Mouse (Mus musculus): ENCODE measurements around the gene Prkcsh. TPM values are rescaled to one million over a fixed set of nuclear protein-coding genes. Genes with fewer than 3 reads are reported as not detected.

Gene Prkcsh
- polyA plus RNA-seq (2014; fragmentation: Illumina TruSeq; extraction: RNeasy Lipid Tissue Mini Kit (QIAGEN cat#74804); ENCODE audit: low read depth, low replicate concordance): 4.6 TPM

GRCm38 (mm10) chr9:22002194-22003162 is at the start of gene Prkcsh, which contains the start of gene Ccdc151:
Prkcsh (plus strand) TSS chr9:22002806.
Ccdc151 (minus strand) TSS chr9:22002634.

GRCm38 (mm10) chr9:21955570-21956281 is 46.9 kb upstream of the Prkcsh start, which contains the start of gene Swsap1:
Swsap1 (plus strand) TSS chr9:21955755.

DNA sequence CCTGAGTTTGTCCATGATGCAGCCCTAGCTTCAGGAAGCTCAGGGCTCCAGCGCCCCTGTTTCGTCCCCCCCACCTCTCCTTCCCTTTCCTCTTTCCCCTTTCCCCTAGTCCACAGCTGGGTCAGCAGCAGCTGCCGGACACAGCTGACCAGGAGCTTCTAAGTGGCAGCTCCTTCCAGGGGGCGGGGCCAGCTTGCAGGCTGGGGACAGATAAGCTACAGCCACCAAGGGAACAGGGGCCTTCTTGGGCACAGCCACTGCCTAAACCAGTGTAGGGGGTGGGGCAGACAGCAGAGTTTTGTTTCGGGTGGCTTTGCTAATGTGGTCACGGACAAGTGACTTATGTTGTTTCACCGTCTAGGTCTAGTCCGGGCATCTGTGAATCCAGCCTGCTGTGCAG is 39.2 kb upstream of the Prkcsh start, which contains the start of gene Epor:
TSS of gene Epor (minus strand) at position 90 of the 400 bp plus-strand sequence.

DNA sequence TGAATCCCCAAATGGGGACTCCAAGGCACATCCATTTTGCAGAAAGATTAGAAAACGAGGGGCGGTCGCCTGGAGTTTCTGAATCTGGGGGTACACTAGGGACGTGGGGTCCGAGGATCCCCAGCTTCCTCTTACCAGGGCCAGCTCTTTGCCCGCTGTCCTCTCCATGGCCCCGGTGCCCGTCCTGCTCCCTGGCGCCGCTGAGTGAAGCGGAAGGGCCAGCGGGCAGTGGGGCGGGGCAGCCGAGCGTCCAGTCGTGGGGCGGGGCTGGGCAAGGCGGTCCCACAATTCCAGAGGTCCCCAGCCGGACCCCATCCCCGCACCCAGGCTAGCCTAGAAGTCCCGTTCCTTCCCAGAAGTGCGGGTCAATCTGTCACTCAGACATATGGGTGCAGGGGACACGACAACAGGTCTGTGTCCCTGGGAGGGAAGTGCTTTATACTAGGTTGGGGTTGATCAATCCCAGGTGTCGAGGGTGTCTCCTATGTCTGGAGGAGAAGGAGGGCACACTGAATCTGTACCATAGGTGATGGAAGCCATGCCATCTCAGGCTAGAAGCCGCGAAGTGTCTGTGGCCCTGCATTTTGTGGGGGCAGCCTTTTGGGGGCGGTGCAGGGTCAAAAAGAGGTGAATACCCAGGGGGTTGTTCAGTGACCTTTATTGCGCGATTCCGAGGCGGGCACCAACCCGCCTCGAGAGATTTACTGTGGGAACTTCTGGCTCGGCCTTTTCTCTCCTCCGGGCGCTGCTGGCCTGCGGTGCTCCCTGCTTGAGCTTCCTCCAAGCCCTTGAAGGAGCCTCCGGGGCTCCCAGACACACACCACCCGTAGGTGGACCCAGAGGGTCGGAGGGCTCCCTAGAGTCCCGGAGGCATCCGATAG is 13.1 kb upstream of the Prkcsh start, which contains the start of gene Rgl3:
TSS of gene Rgl3 (minus strand) at position 217 of the 881 bp plus-strand sequence.

DNA sequence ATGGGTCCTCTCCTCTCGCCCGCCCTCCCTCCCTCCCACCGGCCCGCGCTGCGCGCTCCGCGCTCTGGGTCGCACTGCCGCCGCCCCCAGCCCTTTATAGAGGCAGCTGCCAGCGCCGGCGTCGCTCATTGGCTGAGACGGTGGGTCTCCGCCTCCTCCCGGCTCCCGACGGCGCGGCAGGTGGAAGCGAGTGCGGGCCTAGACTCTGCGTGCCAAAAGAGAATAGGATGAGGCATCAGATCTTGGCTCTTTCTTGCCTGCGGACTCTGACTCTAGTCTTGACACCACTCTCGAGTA is 49.3 kb downstream of the Prkcsh start, which contains the start of gene Elavl3:
TSS of gene Elavl3 (minus strand) at position 66 of the 297 bp plus-strand sequence.

Other genes with a start within 250 kb of the Prkcsh start
- 4.0 TPM for gene Spc24, start 242.5 kb upstream of the Prkcsh start, polyA plus RNA-seq (2014; fragmentation: Illumina TruSeq; extraction: RNeasy Lipid Tissue Mini Kit (QIAGEN cat#74804); ENCODE audit: low read depth, low replicate concordance)
- gene Kank2, start 204.1 kb upstream of the Prkcsh start, polyA plus RNA-seq (2014; fragmentation: Illumina TruSeq; extraction: RNeasy Lipid Tissue Mini Kit (QIAGEN cat#74804); ENCODE audit: low read depth, low replicate concordance): 2.3 TPM
- not detected for gene Angptl8, start 167.3 kb upstream of the Prkcsh start, polyA plus RNA-seq (2014; fragmentation: Illumina TruSeq; extraction: RNeasy Lipid Tissue Mini Kit (QIAGEN cat#74804); ENCODE audit: low read depth, low replicate concordance)
- 3.1 TPM for gene Dock6, start 150.2 kb upstream of the Prkcsh start, polyA plus RNA-seq (2014; fragmentation: Illumina TruSeq; extraction: RNeasy Lipid Tissue Mini Kit (QIAGEN cat#74804); ENCODE audit: low read depth, low replicate concordance)
- 1.1 TPM for gene Rab3d, start 84.6 kb upstream of the Prkcsh start, polyA plus RNA-seq (2014; fragmentation: Illumina TruSeq; extraction: RNeasy Lipid Tissue Mini Kit (QIAGEN cat#74804); ENCODE audit: low read depth, low replicate concordance)
- 12.3 TPM for gene Ccdc159, start 75.3 kb upstream of the Prkcsh start, polyA plus RNA-seq (2014; fragmentation: Illumina TruSeq; extraction: RNeasy Lipid Tissue Mini Kit (QIAGEN cat#74804); ENCODE audit: low read depth, low replicate concordance)
- 4.8 TPM for gene Tmem205, start 75.2 kb upstream of the Prkcsh start, polyA plus RNA-seq (2014; fragmentation: Illumina TruSeq; extraction: RNeasy Lipid Tissue Mini Kit (QIAGEN cat#74804); ENCODE audit: low read depth, low replicate concordance)
- gene Plppr2, start 65.8 kb upstream of the Prkcsh start, polyA plus RNA-seq (2014; fragmentation: Illumina TruSeq; extraction: RNeasy Lipid Tissue Mini Kit (QIAGEN cat#74804); ENCODE audit: low read depth, low replicate concordance): 1.8 TPM
- 3.8 TPM for gene Swsap1, start 47.1 kb upstream of the Prkcsh start, polyA plus RNA-seq (2014; fragmentation: Illumina TruSeq; extraction: RNeasy Lipid Tissue Mini Kit (QIAGEN cat#74804); ENCODE audit: low read depth, low replicate concordance)
- gene Epor, start 39.3 kb upstream of the Prkcsh start, polyA plus RNA-seq (2014; fragmentation: Illumina TruSeq; extraction: RNeasy Lipid Tissue Mini Kit (QIAGEN cat#74804); ENCODE audit: low read depth, low replicate concordance): not detected
- gene Rgl3, start 13.4 kb upstream of the Prkcsh start, polyA plus RNA-seq (2014; fragmentation: Illumina TruSeq; extraction: RNeasy Lipid Tissue Mini Kit (QIAGEN cat#74804); ENCODE audit: low read depth, low replicate concordance): 0.29 TPM
- gene Ccdc151, start 172 bp upstream of the Prkcsh start, polyA plus RNA-seq (2014; fragmentation: Illumina TruSeq; extraction: RNeasy Lipid Tissue Mini Kit (QIAGEN cat#74804); ENCODE audit: low read depth, low replicate concordance): 10.7 TPM
- 1.4 TPM for gene Elavl3, start 49.2 kb downstream of the Prkcsh start, polyA plus RNA-seq (2014; fragmentation: Illumina TruSeq; extraction: RNeasy Lipid Tissue Mini Kit (QIAGEN cat#74804); ENCODE audit: low read depth, low replicate concordance)
- not detected for gene Gm49318, start 68.5 kb downstream of the Prkcsh start, polyA plus RNA-seq (2014; fragmentation: Illumina TruSeq; extraction: RNeasy Lipid Tissue Mini Kit (QIAGEN cat#74804); ENCODE audit: low read depth, low replicate concordance)
- gene Zfp653, start 68.6 kb downstream of the Prkcsh start, polyA plus RNA-seq (2014; fragmentation: Illumina TruSeq; extraction: RNeasy Lipid Tissue Mini Kit (QIAGEN cat#74804); ENCODE audit: low read depth, low replicate concordance): 0.81 TPM
- gene Ecsit, start 82.6 kb downstream of the Prkcsh start, polyA plus RNA-seq (2014; fragmentation: Illumina TruSeq; extraction: RNeasy Lipid Tissue Mini Kit (QIAGEN cat#74804); ENCODE audit: low read depth, low replicate concordance): 19.2 TPM
- gene Cnn1, start 96.4 kb downstream of the Prkcsh start, polyA plus RNA-seq (2014; fragmentation: Illumina TruSeq; extraction: RNeasy Lipid Tissue Mini Kit (QIAGEN cat#74804); ENCODE audit: low read depth, low replicate concordance): 5.8 TPM
- 103 TPM for gene Elof1, start 114.4 kb downstream of the Prkcsh start, polyA plus RNA-seq (2014; fragmentation: Illumina TruSeq; extraction: RNeasy Lipid Tissue Mini Kit (QIAGEN cat#74804); ENCODE audit: low read depth, low replicate concordance)
- 0.66 TPM for gene Acp5, start 132.9 kb downstream of the Prkcsh start, polyA plus RNA-seq (2014; fragmentation: Illumina TruSeq; extraction: RNeasy Lipid Tissue Mini Kit (QIAGEN cat#74804); ENCODE audit: low read depth, low replicate concordance)
- 5.6 TPM for gene Pigyl, start 154.0 kb downstream of the Prkcsh start, polyA plus RNA-seq (2014; fragmentation: Illumina TruSeq; extraction: RNeasy Lipid Tissue Mini Kit (QIAGEN cat#74804); ENCODE audit: low read depth, low replicate concordance)
- gene Zfp872, start 185.3 kb downstream of the Prkcsh start, polyA plus RNA-seq (2014; fragmentation: Illumina TruSeq; extraction: RNeasy Lipid Tissue Mini Kit (QIAGEN cat#74804); ENCODE audit: low read depth, low replicate concordance): 0.45 TPM
- 32.2 TPM for gene Zfp809, start 222.9 kb downstream of the Prkcsh start, polyA plus RNA-seq (2014; fragmentation: Illumina TruSeq; extraction: RNeasy Lipid Tissue Mini Kit (QIAGEN cat#74804); ENCODE audit: low read depth, low replicate concordance)